Mouse (Mus musculus): ENCODE results near the gene Adcy9. TPM values are rescaled to one million over a fixed set of nuclear protein-coding genes. Genes with fewer than 3 reads are reported as not detected.

The Adcy9 gene
- total RNA-seq, 2 experiments from 2014 or later, result 34.3 to 36.1 TPM

DNA sequence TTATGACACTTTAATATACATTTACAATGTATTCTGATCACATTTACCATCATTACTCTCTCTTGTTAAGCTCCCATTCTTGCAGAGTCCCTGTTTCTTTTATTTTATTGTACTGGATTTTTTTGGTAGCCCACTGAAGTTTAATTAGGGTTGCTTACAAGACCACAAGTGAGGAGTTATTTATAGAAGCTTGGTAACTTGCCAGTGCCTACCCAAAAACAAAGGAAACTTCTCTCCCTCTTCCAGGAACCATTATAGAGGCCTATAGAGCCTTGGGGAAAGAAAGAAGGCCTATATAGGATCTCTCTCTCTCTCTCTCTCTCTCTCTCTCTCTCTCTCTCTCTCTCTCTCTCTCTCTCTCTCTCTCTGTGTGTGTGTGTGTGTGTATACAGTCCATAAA is 93.2 kb downstream of the Adcy9 start:
- DNase-seq (ENCODE audit: low spot score in 2 of 2), result no peak

DNA sequence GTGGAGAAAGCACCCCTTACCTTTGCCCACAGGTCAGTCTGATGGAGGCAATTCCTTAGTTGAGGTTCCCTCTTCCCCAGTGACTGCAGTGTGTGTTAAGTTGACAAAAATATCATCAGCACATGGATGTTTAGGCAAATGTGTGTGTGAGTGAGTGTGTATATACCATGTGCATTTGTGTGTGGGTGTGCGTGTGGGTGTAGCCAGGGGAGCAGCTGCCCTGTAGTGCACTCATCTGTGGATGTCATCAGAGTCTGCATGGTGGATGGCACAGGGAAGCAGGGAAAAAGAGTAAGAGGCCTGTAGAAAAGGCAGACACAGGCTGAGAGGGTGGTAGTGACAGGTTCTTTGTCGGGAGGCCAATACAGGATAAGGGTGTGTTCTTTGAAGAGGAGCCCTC is 94.5 kb downstream of the Adcy9 start:
- DNase-seq (ENCODE audit: low spot score in 2 of 2), result no peak

DNA sequence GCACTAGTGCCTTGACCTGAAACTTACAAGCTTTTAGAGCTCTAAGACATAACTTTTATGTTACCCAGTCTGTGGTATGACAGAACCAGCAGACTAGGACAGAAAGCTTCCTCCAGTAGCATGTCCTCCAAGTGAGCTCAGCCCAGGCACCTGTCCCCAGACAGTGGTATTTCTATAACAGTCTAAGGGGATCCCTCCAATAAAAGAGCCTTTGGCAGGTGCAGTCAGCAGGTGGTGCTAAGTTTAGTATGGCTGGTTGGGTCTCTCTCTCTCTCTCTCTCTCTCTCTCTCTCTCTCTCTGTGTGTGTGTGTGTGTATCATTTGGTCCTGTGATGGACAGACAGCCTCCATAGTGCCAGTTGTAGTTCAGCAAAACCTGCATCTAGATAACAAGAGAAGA is 95.3 kb downstream of the Adcy9 start:
- DNase-seq (ENCODE audit: low spot score in 2 of 2), result no peak

DNA sequence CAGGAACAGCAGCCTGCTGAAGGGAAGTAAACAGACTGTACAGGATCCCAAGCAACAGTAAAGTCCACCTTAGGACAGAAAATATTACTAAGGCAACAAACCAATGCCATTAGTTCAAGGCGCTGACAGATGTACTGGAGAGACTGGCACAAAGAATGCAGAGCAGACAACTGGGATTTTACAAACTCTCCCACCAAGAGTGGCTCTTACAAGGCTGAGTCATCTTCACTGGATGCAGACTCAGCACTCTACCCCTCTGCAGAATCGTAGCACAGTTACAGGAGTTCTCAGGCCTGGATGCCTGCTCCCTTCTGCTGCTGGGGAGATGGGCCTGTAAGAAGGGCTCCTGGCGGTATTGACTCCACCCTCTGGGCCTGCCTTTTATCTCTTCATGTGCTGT is 99.4 kb downstream of the Adcy9 start:
- no peak for DNase-seq (ENCODE audit: low spot score in 2 of 2)

DNA sequence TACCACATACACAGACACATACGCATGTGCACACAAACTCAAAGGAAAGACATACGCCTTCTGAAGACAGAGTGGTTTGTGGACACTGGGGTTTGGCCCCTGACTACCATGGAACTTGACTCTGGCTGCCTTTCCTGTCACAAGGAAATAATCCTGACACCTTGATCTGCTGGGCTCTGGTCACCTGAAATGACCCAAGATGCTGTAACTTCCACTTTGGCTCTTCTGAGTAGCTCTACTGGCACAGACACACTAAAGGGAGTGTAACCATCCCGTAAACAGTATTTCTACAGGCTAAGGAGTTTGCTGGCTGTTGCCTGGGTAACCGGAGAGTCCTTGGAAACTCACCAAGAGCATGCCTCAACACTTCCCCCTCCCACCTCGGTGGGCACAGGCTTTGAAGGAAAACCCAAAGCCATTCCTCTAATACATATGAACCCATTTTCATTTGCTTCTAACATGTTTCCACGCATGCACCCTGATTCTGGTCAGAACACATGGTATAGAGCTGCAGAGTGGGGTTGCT is 102.2 kb downstream of the Adcy9 start:
- no peak for DNase-seq (ENCODE audit: low spot score in 2 of 2)

DNA sequence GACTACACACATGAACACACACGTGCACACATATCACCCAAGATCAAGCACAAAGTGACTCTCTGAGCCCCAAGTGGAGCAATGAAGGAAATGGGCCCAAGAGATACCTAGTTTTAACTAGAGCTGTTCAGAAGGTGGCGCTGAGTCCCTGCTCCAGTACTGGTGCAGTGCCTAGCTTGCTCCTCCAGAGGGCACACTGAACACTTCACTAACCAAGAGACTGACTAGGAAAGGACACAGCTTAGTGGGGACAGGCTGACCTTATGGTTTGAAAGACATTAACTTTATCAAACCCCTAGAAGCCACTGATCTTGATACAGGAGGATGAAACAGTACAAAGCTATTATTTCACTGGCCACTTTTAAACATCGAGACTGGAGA is 104.2 kb downstream of the Adcy9 start:
- DNase-seq (ENCODE audit: low spot score in 2 of 2), result peak; percentile 16 to 74

DNA sequence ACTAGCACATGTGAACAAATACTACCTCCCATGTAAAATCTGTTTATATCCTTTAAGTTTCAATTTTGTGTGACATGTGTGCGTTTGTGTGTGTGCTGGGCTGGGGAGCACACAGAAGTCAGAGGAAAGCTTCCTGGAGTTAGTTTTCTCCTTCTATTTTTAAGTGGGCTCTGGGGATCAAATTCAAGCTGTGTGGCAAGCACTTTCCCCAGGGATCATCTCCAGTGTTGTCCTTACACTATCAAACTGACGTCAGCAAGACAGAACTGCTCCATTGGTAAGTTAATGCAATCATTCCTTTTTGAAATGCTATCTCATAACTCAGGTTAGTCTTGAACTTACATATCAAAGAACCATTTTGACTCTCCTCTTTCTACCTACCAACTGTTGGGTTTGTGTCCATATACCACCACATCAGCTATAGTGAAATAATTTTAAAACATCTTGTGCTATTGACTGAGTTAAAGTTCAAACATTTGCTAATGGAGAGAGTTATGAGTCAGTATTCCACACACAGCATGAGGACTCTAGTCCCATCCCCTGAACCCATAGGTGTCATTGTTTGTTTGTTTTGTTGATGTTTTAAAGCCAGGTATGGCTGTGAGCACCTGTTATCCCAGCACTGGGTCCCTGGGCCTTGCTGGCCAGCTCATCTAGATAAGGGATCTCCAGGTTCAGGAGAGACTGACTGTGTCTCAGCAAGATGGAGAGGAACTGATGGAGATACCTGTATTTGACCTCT is 104.8 kb downstream of the Adcy9 start:
- no peak for DNase-seq (ENCODE audit: low spot score in 2 of 2)

DNA sequence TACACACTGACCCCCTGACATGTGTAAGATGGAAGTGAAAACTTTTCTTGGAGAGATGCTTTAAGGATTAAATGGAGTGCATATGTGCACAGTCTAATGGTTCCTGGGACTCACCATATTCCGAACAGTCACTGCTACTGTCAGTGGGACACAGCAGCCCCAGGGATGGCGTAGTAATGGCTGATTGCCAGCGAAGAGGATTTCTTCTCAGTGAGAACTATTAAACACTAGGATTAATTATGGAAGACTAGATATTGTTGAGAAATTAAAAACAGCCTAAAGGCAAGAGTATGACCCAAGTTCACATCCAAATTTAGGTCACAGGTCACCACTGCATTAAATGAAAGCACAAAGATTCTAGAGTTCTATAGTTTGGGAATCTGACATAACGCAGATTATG is 105.4 kb downstream of the Adcy9 start:
- no peak for DNase-seq (ENCODE audit: low spot score in 2 of 2)

DNA sequence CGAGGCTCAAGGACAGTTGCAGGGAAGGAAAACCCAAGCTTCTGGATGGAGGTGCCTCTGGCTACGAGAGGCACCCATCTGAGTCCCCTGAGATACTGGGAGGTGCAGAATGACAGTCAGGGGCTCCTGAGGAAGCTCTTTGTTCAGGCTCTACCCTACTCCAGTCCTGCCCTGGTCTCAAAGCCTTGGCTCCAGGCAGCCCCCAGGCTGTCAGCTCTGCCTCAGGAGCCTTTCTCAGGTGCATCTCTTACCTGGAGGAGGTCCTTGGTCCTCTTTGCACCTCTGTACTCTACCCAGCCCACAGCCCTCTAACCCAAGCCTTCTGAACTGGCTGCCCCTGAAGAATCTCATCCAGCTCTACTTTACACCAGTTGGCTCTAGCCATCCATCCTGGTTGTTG is 108.3 kb downstream of the Adcy9 start:
- DNase-seq (ENCODE audit: low spot score in 2 of 2), result no peak

DNA sequence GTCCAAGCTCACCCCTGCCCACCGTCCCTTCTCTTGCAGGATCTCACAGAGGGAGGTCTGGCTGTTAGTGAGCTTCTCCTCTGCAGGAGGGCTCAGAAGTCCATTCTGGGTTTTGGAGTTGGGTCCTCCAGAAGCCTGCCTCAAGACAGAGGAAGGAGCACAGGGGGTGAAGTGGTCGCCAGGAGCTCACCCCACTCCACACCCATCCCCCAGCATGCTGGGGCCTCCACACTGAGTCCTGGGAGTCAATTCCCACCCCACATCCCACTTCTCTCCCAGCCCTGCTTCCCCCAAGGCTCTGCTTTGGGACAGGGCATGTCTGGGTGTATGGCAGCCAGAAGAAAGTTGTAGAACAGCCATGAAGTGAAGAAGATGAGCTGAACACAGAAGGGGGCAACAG is 108.7 kb downstream of the Adcy9 start:
- no peak for DNase-seq (ENCODE audit: low spot score in 2 of 2)

DNA sequence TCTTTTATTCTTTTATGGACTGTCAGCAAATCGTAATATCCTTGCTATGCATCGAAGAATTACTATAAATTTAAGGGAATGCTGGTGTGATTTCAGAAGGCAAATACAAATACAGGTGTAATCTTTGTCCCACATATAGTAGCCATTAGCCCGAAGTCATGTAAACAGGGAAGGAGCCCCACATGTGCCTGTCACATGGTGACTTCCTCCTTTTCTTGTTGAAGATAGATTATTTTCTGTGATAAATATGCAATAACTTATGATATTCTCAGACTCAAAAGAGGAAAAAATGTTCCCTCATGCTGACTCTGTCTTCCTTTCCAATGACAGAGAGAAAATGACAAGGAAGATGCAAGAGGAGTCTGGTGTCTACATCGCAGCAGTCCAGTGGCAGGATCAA is 112.5 kb downstream of the Adcy9 start:
- DNase-seq (ENCODE audit: low spot score in 2 of 2), result no peak

DNA sequence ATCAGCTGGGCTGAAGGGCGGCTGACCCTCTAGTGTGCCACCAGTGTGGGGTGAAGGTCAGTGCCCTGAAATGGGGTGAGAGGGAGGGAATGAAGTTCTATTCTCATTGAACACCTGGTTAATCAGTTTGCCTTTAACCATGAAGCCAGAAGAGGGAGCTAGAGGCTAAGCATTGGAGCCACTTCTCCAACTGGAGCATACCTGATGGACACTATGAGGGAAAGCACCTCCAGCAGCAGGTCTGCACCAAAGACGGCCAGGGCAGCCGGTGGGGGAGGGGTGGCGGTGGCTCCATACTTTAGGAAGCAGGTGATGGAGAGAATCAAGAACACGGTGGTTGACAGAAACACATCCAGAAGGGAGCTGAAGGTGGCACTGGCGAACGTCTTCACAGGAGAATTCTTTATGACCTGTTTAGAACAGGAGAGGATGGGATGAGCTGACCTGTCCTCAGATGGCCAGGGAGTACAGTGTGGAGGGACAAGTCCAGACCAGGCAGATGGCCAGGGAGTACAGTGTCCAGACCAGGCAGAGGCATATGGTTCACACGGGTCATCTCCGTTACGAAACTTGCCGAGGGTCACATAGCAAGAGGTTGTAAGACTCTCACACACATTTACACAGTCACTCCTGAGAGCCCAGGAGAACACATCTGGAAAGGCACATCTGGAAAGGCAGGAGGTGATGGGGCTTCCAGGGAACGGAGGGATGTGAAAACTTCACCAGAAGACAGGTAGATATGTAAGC is 115.9 kb downstream of the Adcy9 start:
- no peak for DNase-seq (ENCODE audit: low spot score in 2 of 2)

DNA sequence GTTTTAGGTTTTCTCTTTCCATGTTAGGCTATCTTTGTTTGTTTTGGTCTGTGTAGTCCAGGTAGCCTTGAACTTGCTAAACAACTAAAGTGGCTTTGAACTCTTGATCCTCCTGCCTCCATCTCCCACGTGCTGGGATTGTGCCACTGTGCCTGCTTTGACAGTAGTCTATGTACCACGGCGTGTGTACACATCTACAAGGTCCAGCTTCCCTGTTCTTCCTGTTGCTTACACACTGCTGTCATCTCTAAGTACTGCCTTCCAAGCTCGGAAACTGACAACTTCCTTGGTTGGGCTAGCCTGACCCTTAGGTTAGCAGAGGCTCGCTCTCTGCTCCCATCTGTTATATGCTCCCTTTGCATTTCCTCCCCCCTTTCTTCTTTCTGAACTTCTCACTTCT is 116.7 kb downstream of the Adcy9 start:
- DNase-seq (ENCODE audit: low spot score in 2 of 2), result no peak

DNA sequence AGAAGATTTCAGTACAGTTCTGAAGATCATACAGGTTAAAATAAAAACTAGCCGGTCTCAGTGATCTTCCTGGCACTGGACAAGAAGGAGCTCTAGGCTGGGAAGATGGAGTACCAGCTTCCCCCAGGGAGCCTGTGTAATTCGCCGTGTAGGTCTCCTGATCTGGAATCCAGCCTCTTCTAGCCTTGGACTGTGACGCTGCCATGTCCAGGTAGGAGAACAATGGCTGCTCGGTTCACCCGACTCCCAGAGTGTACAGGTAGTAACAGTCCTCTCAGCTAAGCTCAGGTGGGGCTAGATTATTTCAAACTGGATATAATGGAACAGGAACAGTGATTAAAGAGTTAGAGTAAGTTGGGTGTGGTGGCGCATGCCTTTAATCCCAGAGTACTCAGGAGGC is 120.0 kb downstream of the Adcy9 start:
- DNase-seq (ENCODE audit: low spot score in 2 of 2), result no peak

DNA sequence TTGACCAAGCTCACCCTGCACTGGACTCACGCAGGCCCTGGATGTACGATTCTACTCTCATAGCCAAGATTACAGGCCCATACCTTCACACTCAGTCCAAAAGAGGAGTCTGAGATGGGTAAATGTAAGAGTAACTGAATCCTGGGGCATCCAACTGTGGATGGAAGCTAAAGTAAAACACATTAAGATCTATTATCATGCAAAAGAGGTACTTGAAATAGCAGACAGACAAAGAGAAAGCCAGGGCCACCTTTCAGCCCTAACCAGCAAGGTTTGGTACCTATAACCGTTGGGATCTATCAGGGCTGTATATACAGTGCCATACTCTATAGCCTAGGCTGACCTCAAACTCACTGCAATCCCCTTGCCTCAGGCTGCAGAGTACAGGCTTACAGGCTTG is 127.0 kb downstream of the Adcy9 start:
- DNase-seq (ENCODE audit: low spot score in 2 of 2), result no peak

DNA sequence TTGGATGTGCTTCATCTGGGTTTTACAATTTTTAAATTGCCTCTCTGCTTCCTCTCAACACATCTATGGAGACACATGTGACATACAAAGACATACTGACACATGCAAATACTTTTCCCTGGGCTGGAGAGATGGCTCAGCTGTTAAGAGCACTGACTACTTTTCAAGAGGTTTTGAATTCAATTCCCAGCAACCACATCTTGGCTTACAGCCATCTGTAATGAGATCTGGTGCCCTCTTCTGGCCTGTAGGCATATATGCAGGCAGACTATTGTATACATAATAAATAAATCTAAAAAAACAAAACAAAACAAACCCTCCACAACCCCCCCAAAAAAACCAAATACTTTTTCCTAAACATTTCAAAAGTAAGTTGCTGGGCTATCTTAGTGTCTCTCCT is 130.8 kb downstream of the Adcy9 start:
- no peak for DNase-seq (ENCODE audit: low spot score in 2 of 2)

DNA sequence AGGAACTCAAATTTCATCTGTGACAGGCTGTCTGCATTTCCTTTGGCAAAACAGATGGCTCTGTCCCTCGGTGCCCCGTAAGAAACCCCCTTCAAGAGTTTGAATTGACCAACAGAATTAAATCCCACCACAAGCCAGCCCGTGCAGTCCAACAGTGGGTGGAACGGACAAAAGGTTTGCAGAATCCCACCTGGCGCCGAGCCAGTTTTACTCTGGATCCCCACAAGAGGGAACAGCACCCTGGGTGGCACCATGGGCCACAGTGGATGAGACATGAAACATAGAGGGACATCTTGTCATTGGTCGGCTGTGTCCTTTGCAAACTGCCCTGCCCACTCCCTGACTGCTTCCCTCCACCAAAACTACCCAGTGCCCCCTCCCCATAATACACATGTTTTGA is 133.7 kb downstream of the Adcy9 start:
- DNase-seq (ENCODE audit: low spot score in 2 of 2), result no peak

DNA sequence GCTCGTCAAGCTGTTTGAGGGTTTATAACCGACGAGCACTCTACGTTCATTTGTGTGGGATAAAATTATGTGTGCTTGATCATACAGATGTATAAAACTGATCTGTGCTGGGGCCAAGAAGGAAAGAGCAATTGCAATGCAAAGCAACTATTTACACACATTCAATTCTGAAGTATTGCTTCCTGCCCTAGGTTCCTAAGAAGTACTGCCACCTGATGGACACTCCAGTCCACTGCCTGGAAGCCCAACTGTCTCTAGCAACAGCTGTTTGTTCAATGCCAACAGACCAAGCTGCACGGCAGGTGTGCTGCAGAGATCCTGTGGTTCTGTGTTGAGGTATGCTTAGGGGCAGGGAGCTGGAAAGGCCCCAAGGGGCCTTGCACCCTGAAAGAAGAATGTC is 135.0 kb downstream of the Adcy9 start:
- no peak for DNase-seq (ENCODE audit: low spot score in 2 of 2)

DNA sequence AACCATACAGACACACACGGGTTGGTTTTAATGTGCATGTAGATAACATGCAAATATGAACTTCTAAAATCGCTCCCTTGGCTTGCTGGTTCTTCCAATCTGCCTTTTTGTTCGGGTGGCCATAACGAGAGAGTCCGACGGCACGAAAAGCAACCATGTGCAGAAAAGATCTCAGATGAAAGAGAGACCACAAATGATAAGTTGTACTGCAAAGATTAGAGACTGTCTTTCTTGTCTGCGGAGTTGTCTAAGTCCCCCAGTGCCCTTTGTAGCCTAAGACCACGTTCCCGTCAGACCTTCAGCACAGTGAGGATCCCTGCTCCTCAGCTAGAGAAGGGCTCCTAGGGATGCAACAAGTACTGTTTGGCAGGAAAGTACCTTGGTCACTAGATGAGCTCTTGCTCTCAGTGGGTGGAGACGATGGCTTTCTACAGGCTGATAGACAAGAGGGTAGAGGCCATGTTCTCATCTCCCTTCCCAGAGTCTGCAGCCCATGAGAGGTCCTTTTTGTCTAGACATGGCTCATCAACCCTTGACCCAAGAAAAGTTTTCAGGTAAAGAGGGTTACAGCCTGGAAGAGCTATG is 136.9 kb downstream of the Adcy9 start:
- DNase-seq (ENCODE audit: low spot score in 2 of 2), result no peak

DNA sequence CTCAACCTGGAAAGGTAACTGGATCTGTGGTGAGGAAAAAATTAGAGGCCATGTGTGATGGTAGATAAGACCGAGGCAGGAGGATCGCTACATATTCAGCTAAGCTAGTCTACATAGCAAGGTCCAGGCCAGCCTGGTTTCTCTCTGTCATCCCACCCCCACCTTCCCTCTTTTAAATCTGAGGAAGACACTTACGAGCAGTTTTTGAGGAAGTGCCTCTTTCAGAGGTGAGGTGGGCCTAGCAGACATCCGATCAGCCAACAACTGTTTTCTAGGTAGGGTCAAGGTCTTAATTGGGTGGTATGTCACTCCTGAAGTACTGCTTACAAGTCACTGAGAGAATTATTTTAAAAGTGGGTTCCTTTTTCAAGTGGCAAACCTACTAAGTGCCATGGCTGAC is 138.8 kb downstream of the Adcy9 start:
- DNase-seq (ENCODE audit: low spot score in 2 of 2), result no peak

DNA sequence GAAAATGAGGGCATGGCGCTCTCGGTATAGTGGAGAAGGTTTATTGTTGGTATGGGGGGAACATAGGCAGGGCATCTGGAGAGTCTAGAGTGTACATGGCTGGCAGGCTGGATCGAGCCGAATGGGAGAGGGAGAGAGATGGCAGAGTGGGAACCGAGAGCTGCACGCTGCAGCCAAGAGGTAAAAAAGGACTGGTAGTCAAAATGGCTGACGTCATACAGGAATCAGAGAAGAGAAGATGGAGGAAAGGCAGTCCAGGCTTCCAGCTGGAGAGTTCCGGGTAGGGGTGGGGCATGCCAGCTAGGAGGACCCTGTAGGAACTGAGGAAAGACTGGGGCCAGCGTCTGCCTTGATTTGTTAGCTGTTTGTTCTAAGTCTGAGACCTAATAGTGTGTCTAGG is 139.3 kb downstream of the Adcy9 start:
- DNase-seq (ENCODE audit: low spot score in 2 of 2), result no peak

DNA sequence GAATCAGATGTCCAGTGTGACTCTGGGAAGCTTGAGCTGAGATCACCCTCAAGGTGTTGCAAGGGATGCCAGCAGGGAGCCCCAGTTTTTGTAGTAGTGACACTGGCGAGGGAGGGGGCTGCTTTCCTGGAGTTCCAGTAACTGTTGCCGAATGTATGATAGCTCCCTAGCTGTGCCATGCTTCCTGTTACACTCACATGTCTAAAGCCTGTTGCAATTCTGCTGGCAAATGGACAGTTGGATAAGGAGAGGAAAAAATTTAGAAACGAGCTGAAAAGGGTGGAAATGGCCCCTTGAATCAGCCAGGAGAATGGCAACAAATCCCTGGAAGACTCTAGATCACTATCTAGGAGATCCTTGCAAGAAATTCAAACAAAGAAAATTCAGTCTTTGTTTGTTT is 140.7 kb downstream of the Adcy9 start:
- no peak for DNase-seq (ENCODE audit: low spot score in 2 of 2)

Measured in adrenal gland, postnatal 4 days (tissue).